Mouse (Mus musculus): Measurements from ENCODE around the gene Cisd1. TPM values are rescaled to one million over a fixed set of nuclear protein-coding genes. Genes with fewer than 3 reads are reported as not detected.

Gene Cisd1
- total and polyA plus RNA-seq, 3 experiments, result 86.9 to 161 (median 105) TPM

GRCm38 (mm10) chr10:71326789-71327188 is 18.0 kb downstream of the Cisd1 start:
- peak; percentile 60 for DNase-seq

GRCm38 (mm10) chr10:71326123-71326522 is 18.6 kb downstream of the Cisd1 start:
- no peak for DNase-seq

- no peak for DNase-seq
Observed at GRCm38 (mm10) chr10:71323669-71324068, 21.1 kb downstream of the Cisd1 start.

- no peak for DNase-seq
Observed at GRCm38 (mm10) chr10:71316497-71316896, 28.3 kb downstream of the Cisd1 start.

- DNase-seq, result no peak
Observed at GRCm38 (mm10) chr10:71316056-71316455, 28.7 kb downstream of the Cisd1 start.

- DNase-seq, result no peak
Observed at GRCm38 (mm10) chr10:71314596-71314995, 30.2 kb downstream of the Cisd1 start.

- no peak for DNase-seq
Observed at GRCm38 (mm10) chr10:71310288-71310687, 34.5 kb downstream of the Cisd1 start.

- no peak for DNase-seq
Observed at GRCm38 (mm10) chr10:71308199-71308598, 36.6 kb downstream of the Cisd1 start.

GRCm38 (mm10) chr10:71306759-71307158 is 38.0 kb downstream of the Cisd1 start:
- no peak for DNase-seq

- DNase-seq, result peak; percentile 44
Observed at GRCm38 (mm10) chr10:71306190-71306589, 38.6 kb downstream of the Cisd1 start.

GRCm38 (mm10) chr10:71302490-71302889 is 42.3 kb downstream of the Cisd1 start:
- no peak for DNase-seq

GRCm38 (mm10) chr10:71300161-71300560 is 44.6 kb downstream of the Cisd1 start:
- DNase-seq, result no peak

GRCm38 (mm10) chr10:71293245-71293644 is 51.5 kb downstream of the Cisd1 start:
- DNase-seq, result no peak

GRCm38 (mm10) chr10:71292254-71292653 is 52.5 kb downstream of the Cisd1 start:
- no peak for DNase-seq

GRCm38 (mm10) chr10:71291801-71292200 is 53.0 kb downstream of the Cisd1 start:
- no peak for DNase-seq

GRCm38 (mm10) chr10:71291179-71291661 is 53.5 kb downstream of the Cisd1 start:
- DNase-seq, result no peak

GRCm38 (mm10) chr10:71285126-71285580 is 59.6 kb downstream of the Cisd1 start, which contains the start of gene Ube2d1:
TSS of gene Ube2d1 (minus strand) at chr10:71285262.
- DNase-seq, result peak; percentile 94

GRCm38 (mm10) chr10:71284511-71285125 is 60.1 kb downstream of the Cisd1 start:
- DNase-seq, result no peak

GRCm38 (mm10) chr10:71284131-71284510 is 60.6 kb downstream of the Cisd1 start:
- DNase-seq, result no peak

Other genes with a start within 250 kb of the Cisd1 start
- 10 to 100 TPM; 12.8 to 20.3 TPM for gene Bicc1, start 185.3 kb downstream of the Cisd1 start, total RNA-seq (2021)
- gene Bicc1, start 185.3 kb downstream of the Cisd1 start, polyA plus RNA-seq (2012; rRNA removed), result 5.3 and 5.5 TPM in 2 replicates
- 10 to 100 TPM; 54.0 to 54.2 TPM for gene Tfam, start 106.7 kb downstream of the Cisd1 start, total RNA-seq (2021)
- gene Tfam, start 106.7 kb downstream of the Cisd1 start, polyA plus RNA-seq (2012; rRNA removed), result 6.9 and 7.2 TPM in 2 replicates
- gene Ube2d1, start 59.7 kb downstream of the Cisd1 start, total RNA-seq (2021), result 10 to 100 TPM; 19.3 to 21.5 TPM
- 14.4 and 20.5 TPM in 2 replicates for gene Ube2d1, start 59.7 kb downstream of the Cisd1 start, polyA plus RNA-seq (2012; rRNA removed)
- gene Ipmk, start 2.8 kb upstream of the Cisd1 start, total RNA-seq (2021), result 10 to 100 TPM; 13.8 to 17.6 TPM
- 3.7 and 4.0 TPM in 2 replicates for gene Ipmk, start 2.8 kb upstream of the Cisd1 start, polyA plus RNA-seq (2012; rRNA removed)